Mouse (Mus musculus) spleen, adult 2 months (tissue): ENCODE measurements at regions not wholly inside any gene's neighbourhood (a gene's known extent, or its start where the extent isn't known, plus 50 kb on each side); places are given as distances from the start of the nearest gene placed in this dataset.

Experiments
- CTCF ChIP-seq: fragments of 200-500 bp; IDR thresholded peaks from 2 replicates; pipeline ENCODE4 v1.5.1; 2011; ENCODE audit warnings: mild to moderate bottlenecking, inconsistent platforms; ENCODE audit not compliant: insufficient read depth, insufficient read length, insufficient replicate concordance; ENCODE audit errors: extremely low read depth
- POLR2A ChIP-seq: fragments of 200-500 bp; IDR thresholded peaks from 2 replicates; pipeline ENCODE4 v1.6.1; 2011; ENCODE audit warnings: low read depth, low read length, inconsistent platforms

GRCm38 (mm10) chr5:103291691-103292090 lies 80.6 kb upstream of the Mapk10 start:
- no peak for TF ChIP-seq POLR2A
- TF ChIP-seq CTCF, result no peak
